Mouse (Mus musculus): ENCODE measurements around the gene Mast1.

- TF ChIP-seq CTCF (conservative IDR thresholded peaks at IDR 0.05; ENCODE audit: low read length) (no peak), NANOG (IDR thresholded peaks at IDR 0.05; ENCODE audit: borderline replicate concordance, low read length) (no peak), POU5F1 (IDR thresholded peaks at IDR 0.05; ENCODE audit: borderline replicate concordance, low read length) (no peak)
These were observed 26.6 kb downstream of the Mast1 start for GRCm38 (mm10) chr8:84910551-84910950.

Data from E14TG2a.4 (cell line).